Comparison of ENCODE assay signal across 16 mouse cellular contexts in genomic region chr11:49704804-49705203, GRCm38 (mm10). TPM values are rescaled to one million over a fixed set of nuclear protein-coding genes. Genes with fewer than 3 reads are reported as not detected.
DNase-seq lines count a peak whose midpoint lies in the region; ATAC-seq lines count a peak whose summit lies in the region.
"Had no signal": no experiment of that assay in that cellular context is flagged by ENCODE, and none has a peak within 500 bp of the region (broad histone marks: within the 10 kb centered on the region; RNA-seq: fewer than 3 reads in every experiment).

No protein-coding gene starts in this region.

- no peak for ATAC-seq in erythroid progenitor cell, adult 5-6 weeks (replicated peaks; ENCODE audit: low FRiP score, poor library complexity, severe bottlenecking)
- ATAC-seq: forebrain, embryonic 16.5 days; hindbrain, embryonic 16.5 days; inflammation-experienced regulatory T-cells, adult 6 months had no signal

- DNase-seq in adrenal gland, postnatal 14 days: peak; percentile 39
- DNase-seq in adrenal gland, adult 8-10 months: no peak
- DNase-seq in kidney, adult 9 months: peak; percentile 33
- DNase-seq in kidney, adult 18-20 months: no peak
- DNase-seq in retina, postnatal 1 day: peak; percentile 40
- DNase-seq in retina, embryonic 14.5 days (ENCODE audit: low spot score): no peak
- DNase-seq: cerebellum, adult 2 months; gastrocnemius, postnatal 10 days; heart, adult 18-20 months; heart, postnatal 10 days; heart, postnatal 4 days had no signal

RNA-seq across cellular contexts. Expression of gene Cnot6, which starts 7.7 kb away (rescaled TPM):
- total RNA-seq in adrenal gland, postnatal 14 days (2021): 54.5 and 54.9 TPM in 2 replicates
- total RNA-seq in adrenal gland, adult 8-10 months (2022): 10 to 100 TPM; 44.0 to 63.2 (median 51.9) TPM
- total RNA-seq in erythroid progenitor cell, adult 5-6 weeks (2015; ENCODE audit: low replicate concordance): 91.0 and 112 TPM in 2 replicates
- total RNA-seq in erythroid progenitor cell, adult 5-6 weeks (2017; ENCODE audit: low replicate concordance): 115 and 137 TPM in 2 replicates

RNA-seq across cellular contexts. Expression of gene Scgb3a1, which starts 41.4 kb away (rescaled TPM):
- not detected in 2 replicates for total RNA-seq in adrenal gland, postnatal 14 days (2021)
- total RNA-seq in adrenal gland, adult 8-10 months (2022): not detected
- total RNA-seq in erythroid progenitor cell, adult 5-6 weeks (2015; ENCODE audit: low replicate concordance): not detected in 2 replicates
- not detected in 2 replicates for total RNA-seq in erythroid progenitor cell, adult 5-6 weeks (2017; ENCODE audit: low replicate concordance)
- total RNA-seq: CH12.LX; gastrocnemius, postnatal 10 days; heart, postnatal 4 days had no signal

Comparison
In these comparisons a context has a peak if more than half of its experiments do, and no peak if none do; other contexts are left out.
1. DNase-seq: peak in adrenal gland, postnatal 14 days (single experiment), kidney, adult 9 months (single experiment) and retina, postnatal 1 day (single experiment); none in adrenal gland, adult 8-10 months (single experiment), kidney, adult 18-20 months (single experiment) and retina, embryonic 14.5 days (single experiment).